Mouse (Mus musculus) cortical plate, adult 2 months (tissue): ENCODE data around the gene Zdhhc14.

Source experiments
- CTCF ChIP-seq: fragments of 200-500 bp; IDR thresholded peaks from 2 replicates; pipeline ENCODE4 v1.5.1; 2011; ENCODE audit warnings: mild to moderate bottlenecking, control low read depth, low read length; ENCODE audit not compliant: insufficient read depth; ENCODE audit errors: extremely low read depth
- POLR2A ChIP-seq: fragments of 200-500 bp; IDR thresholded peaks from 2 replicates; pipeline ENCODE4 v1.6.1; 2011; ENCODE audit warnings: mild to moderate bottlenecking, low read length, control low read depth; ENCODE audit not compliant: insufficient read depth; ENCODE audit errors: extremely low read depth

DNA sequence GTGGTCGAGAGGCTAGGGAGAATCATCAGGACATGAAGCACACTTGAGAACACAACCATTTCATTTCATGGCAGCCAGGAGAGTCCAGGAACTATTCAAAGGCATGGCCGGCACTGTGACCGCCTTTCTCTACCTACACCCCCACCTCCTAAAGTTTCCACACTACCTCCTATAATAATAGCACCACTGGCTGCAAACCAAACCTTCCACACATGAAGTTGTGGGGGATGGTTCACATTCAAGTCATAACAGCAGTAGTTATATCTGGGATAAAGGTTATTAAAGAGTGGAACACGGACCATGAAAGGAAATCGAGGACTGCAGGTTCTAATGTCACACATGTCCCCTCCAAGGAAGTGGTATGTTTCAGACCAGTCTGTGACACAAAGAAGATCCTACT is 90.6 kb downstream of the Zdhhc14 start:
- TF ChIP-seq POLR2A (no peak), CTCF (no peak)
